Comparison of ENCODE assay signal across 8 mouse cellular contexts in genomic region chr4:120825100-120825553, GRCm38 (mm10). TPM values are rescaled to one million over a fixed set of nuclear protein-coding genes. Genes with fewer than 3 reads are reported as not detected.
DNase-seq lines count a peak whose midpoint lies in the region; ATAC-seq and TF ChIP-seq lines count a peak whose summit lies in the region.

No protein-coding gene starts in this region.

- intact Hi-C loops in heart, postnatal 25 days (cut with DNase I) = no loop called here

- no peaks in the 10 kb centered on the region for H3K9me3 ChIP-seq in ES-E14 (ENCODE audit: control insufficient read depth, insufficient read depth, low read depth, low read length)
- H3K9me3 ChIP-seq in forebrain, embryonic 15.5 days = no peaks in the 10 kb centered on the region
- no peaks in the 10 kb centered on the region for H3K9me3 ChIP-seq in neural tube, embryonic 15.5 days (replicated peaks)

- no peak for TF ChIP-seq CTCF in layer of hippocampus, adult 2 months (conservative IDR thresholded peaks at IDR 0.05)
- no peak for TF ChIP-seq CTCF in lung, adult 2 months (IDR thresholded peaks at IDR 0.05; ENCODE audit: insufficient read depth, low read length)

- H3K4me1 ChIP-seq in ES-E14 (ENCODE audit: control insufficient read depth in 2 of 2, insufficient read depth in 2 of 2, low read length in 2 of 2, poor library complexity in 1 of 2) = peaks cover 2 to 4% of the 10 kb centered on the region in 2 experiments; a peak in 3 of 4 replicates
- H3K4me1 ChIP-seq in forebrain, embryonic 15.5 days = peaks cover 14% of the 10 kb centered on the region
- peaks cover 3% of the 10 kb centered on the region for H3K4me1 ChIP-seq in lung, adult 2 months (ENCODE audit: control insufficient read depth, insufficient read depth, low read length)
- peaks cover 28% of the 10 kb centered on the region for H3K4me1 ChIP-seq in neural tube, embryonic 15.5 days

- no peaks in the 10 kb centered on the region for H3K36me3 ChIP-seq in ES-E14 (ENCODE audit: control insufficient read depth, insufficient read depth, low read length, poor library complexity, severe bottlenecking)
- H3K36me3 ChIP-seq in forebrain, embryonic 15.5 days = no peaks in the 10 kb centered on the region
- no peaks in the 10 kb centered on the region for H3K36me3 ChIP-seq in neural tube, embryonic 15.5 days

- peak overlapping the region; percentile 82 to 93 for H3K4me3 ChIP-seq in ES-E14 (ENCODE audit: insufficient read depth in 1 of 2, low read depth in 1 of 2, low read length in 2 of 2, poor library complexity in 1 of 2, severe bottlenecking in 1 of 2)
- peak overlapping the region; percentile 73 for H3K4me3 ChIP-seq in forebrain, embryonic 15.5 days
- H3K4me3 ChIP-seq in layer of hippocampus, adult 2 months = peak overlapping the region; percentile 72
- peak overlapping the region; percentile 73 for H3K4me3 ChIP-seq in lung, adult 2 months (replicated peaks; ENCODE audit: extremely low read depth, low read depth, low read length)
- H3K4me3 ChIP-seq in neural tube, embryonic 15.5 days (replicated peaks) = peak overlapping the region; percentile 76

- WGBS in forebrain, embryonic 15.5 days = under 1% methylated on average over 44 of the region's 53 CpGs
- WGBS in lung, adult 2 months = under 1% methylated on average over 51 of the region's 53 CpGs
- WGBS in neural tube, embryonic 15.5 days = 1% methylated on average over 37 of the region's 53 CpGs

- peak overlapping the region; percentile 98 for H3K27ac ChIP-seq in ES-E14 (ENCODE audit: insufficient read depth, low read depth, low read length, poor library complexity, severe bottlenecking)
- H3K27ac ChIP-seq in forebrain, embryonic 15.5 days (replicated peaks) = peak overlapping the region; percentile 100
- peak overlapping the region; percentile 100 for H3K27ac ChIP-seq in layer of hippocampus, adult 2 months
- H3K27ac ChIP-seq in neural tube, embryonic 15.5 days (replicated peaks) = peak overlapping the region; percentile 100

- DNase-seq in ES-E14 (ENCODE audit: low read depth, low spot score) = peak; percentile 70
- peak; percentile 98 for DNase-seq in cerebellum, adult 11-12 months
- DNase-seq in heart, postnatal 25 days (ENCODE audit: low spot score) = peak; percentile 93
- DNase-seq in layer of hippocampus, adult 2 months (ENCODE audit: low spot score in 2 of 2) = peak; percentile 94 to 97
- DNase-seq in lung, adult 2 months = peak; percentile 92
- peak; percentile 96 for DNase-seq in testis, postnatal 10 days (ENCODE audit: low spot score)

- peak; percentile 96 for ATAC-seq in forebrain, embryonic 15.5 days (replicated peaks)
- ATAC-seq in neural tube, embryonic 15.5 days (ENCODE audit: low FRiP score) = peak; percentile 96

- in situ Hi-C loops in ES-E14 (cut with MboI; ENCODE audit: low sequenced_read_pairs in 2 of 2, unreplicated experiment in 2 of 2) = no loop called here

- H3K4me2 ChIP-seq in forebrain, embryonic 15.5 days (replicated peaks) = peak overlapping the region; percentile 50
- H3K4me2 ChIP-seq in neural tube, embryonic 15.5 days = peak overlapping the region; percentile 73

- H3K9ac ChIP-seq in ES-E14 (ENCODE audit: insufficient read depth, low read depth, low read length, poor library complexity, severe bottlenecking) = peak overlapping the region; percentile 97
- H3K9ac ChIP-seq in forebrain, embryonic 15.5 days (replicated peaks) = peak overlapping the region; percentile 99
- peak overlapping the region; percentile 100 for H3K9ac ChIP-seq in neural tube, embryonic 15.5 days (replicated peaks)

- TF ChIP-seq POLR2A in lung, adult 2 months (IDR thresholded peaks at IDR 0.05; ENCODE audit: borderline replicate concordance, extremely low read depth, low read depth, low read length) = peak; percentile 86; the same call in 1 of the 2 replicates

- H3K27me3 ChIP-seq in forebrain, embryonic 15.5 days = no peaks in the 10 kb centered on the region
- H3K27me3 ChIP-seq in neural tube, embryonic 15.5 days (replicated peaks) = no peaks in the 10 kb centered on the region

TF ChIP-seq in ES-E14, 5 proteins besides CTCF, POLR2A, EP300 and RAD21:
- no peak for TF ChIP-seq ZC3H11A (IDR thresholded peaks at IDR 0.05; ENCODE audit: borderline replicate concordance, low read depth, low read length)
- TF ChIP-seq MAFK (IDR thresholded peaks at IDR 0.05; ENCODE audit: insufficient read depth, low read depth, low read length) = no peak
- no peak for TF ChIP-seq HCFC1 (IDR thresholded peaks at IDR 0.05; ENCODE audit: borderline replicate concordance, insufficient read depth, low read length)
- no peak for TF ChIP-seq CHD2 (IDR thresholded peaks at IDR 0.05; ENCODE audit: low read depth, low read length)
- no peak for TF ChIP-seq ZNF384 (IDR thresholded peaks at IDR 0.05; ENCODE audit: low read depth, low read length)
TF ChIP-seq in ES-E14: peak in this region for 0.

RNA-seq across cellular contexts. Expression of gene Nfyc, which starts 6.2 kb away (rescaled TPM):
- 47.1 and 62.0 TPM in 2 replicates for total RNA-seq in ES-E14 (2012; rRNA removed)
- polyA plus RNA-seq in forebrain, embryonic 15.5 days (2015; fragmentation: Nextera tagmentation; extraction: Ambion mirVana) = 95.4 and 98.5 TPM in 2 replicates
- total RNA-seq in heart, postnatal 25 days (2021) = 10 to 100 TPM; 58.6 to 62.3 TPM
- 10 to 100 TPM; 46.4 to 47.1 TPM for total RNA-seq in layer of hippocampus, adult 2 months (2021)
- 120 and 143 TPM in 2 replicates for polyA plus RNA-seq in lung, adult 2 months (2012; rRNA removed)
- polyA plus RNA-seq in neural tube, embryonic 15.5 days (2015; fragmentation: Nextera tagmentation; extraction: Ambion mirVana) = 83.0 and 86.8 TPM in 2 replicates

RNA-seq across cellular contexts. Expression of gene Rims3, which starts 29.5 kb away (rescaled TPM):
- 4.5 and 6.7 TPM in 2 replicates for total RNA-seq in ES-E14 (2012; rRNA removed)
- 9.3 and 10.7 TPM in 2 replicates for polyA plus RNA-seq in forebrain, embryonic 15.5 days (2015; fragmentation: Nextera tagmentation; extraction: Ambion mirVana)
- total RNA-seq in heart, postnatal 25 days (2021) = under 1 TPM in 1 of 2 experiments, not detected in 1; 0.05 TPM
- total RNA-seq in layer of hippocampus, adult 2 months (2021) = 10 to 100 TPM; 25.9 to 30.0 TPM
- polyA plus RNA-seq in lung, adult 2 months (2012; rRNA removed) = 0.94 and 1.4 TPM in 2 replicates
- polyA plus RNA-seq in neural tube, embryonic 15.5 days (2015; fragmentation: Nextera tagmentation; extraction: Ambion mirVana) = 18.8 and 23.3 TPM in 2 replicates

Comparison
In these comparisons a context has a peak if more than half of its experiments do, and no peak if none do; other contexts are left out.
1. Peak in every context shown above with its lines: DNase-seq, ATAC-seq, H3K4me3 ChIP-seq and H3K27ac ChIP-seq.